Mouse (Mus musculus) cerebellum, postnatal 25 days (tissue): ENCODE results near the gene Gm4567.
"Not testable (repeated sequence)": the region's sequence is repeated elsewhere in the genome, so short reads cannot be mapped to it uniquely, and the experiment has no call there.

Experiments
- DNase-seq, 2 experiments: peaks; one replicate each; pipeline ENCODE4 v3.0.0; 2021; ENCODE audit warnings: mixed read lengths in 2 of 2

The Gm4567 gene

GRCm38 (mm10) chr7:22719610-22720009 lies at the start of gene Gm4567:
Gene Gm4567 (minus strand): TSS chr7:22719710.
- not testable (repeated sequence) for DNase-seq

- DNase-seq, result not testable (repeated sequence)
These were observed 41.9 kb upstream of the Gm4567 start, which contains the start of gene Vmn1r157 for GRCm38 (mm10) chr7:22761397-22761796. Gene Vmn1r157 (plus strand): TSS chr7:22761697.

GRCm38 (mm10) chr7:22692217-22692616 lies 27.3 kb downstream of the Gm4567 start, which contains the start of gene Gm8693:
Gene Gm8693 (minus strand): TSS chr7:22692317.
- not testable (repeated sequence) for DNase-seq
